Mouse (Mus musculus) myocyte (in vitro differentiated cells): Measurements from ENCODE around the gene Rpl29. TPM values are rescaled to one million over a fixed set of nuclear protein-coding genes. Genes with fewer than 3 reads are reported as not detected.
A peak's percentile ranks its signal among the peaks of the same experiment; 100 is the strongest.

Source experiments
- H3K27me3 ChIP-seq: one replicate; pipeline ENCODE4 v1.6.1; 2011; ENCODE audit not compliant: control insufficient read depth, insufficient read depth, insufficient read length
- H3K36me3 ChIP-seq: one replicate; pipeline ENCODE4 v1.6.1; 2011; ENCODE audit not compliant: control insufficient read depth, insufficient read depth
- H3K4me2 ChIP-seq: one replicate; pipeline ENCODE4 v1.6.1; 2011; ENCODE audit warnings: low read depth, control low read depth
- H3K4me3 ChIP-seq: one replicate; pipeline ENCODE4 v1.5.1; 2011; ENCODE audit warnings: mild to moderate bottlenecking, control low read depth, moderate library complexity
- H3K79me2 ChIP-seq: one replicate; pipeline ENCODE4 v1.6.1; 2011; ENCODE audit not compliant: control insufficient read depth, insufficient read depth
- H3ac ChIP-seq: one replicate; pipeline ENCODE4 v1.6.1; 2011; ENCODE audit not compliant: control insufficient read depth, insufficient read length
- CEBPB ChIP-seq: IDR thresholded peaks from 2 replicates; pipeline ENCODE4 v1.6.1; 2011; ENCODE audit warnings: mild to moderate bottlenecking, moderate library complexity; ENCODE audit not compliant: poor library complexity, insufficient read depth, severe bottlenecking
- E2F4 ChIP-seq: IDR thresholded peaks from one replicate; pipeline ENCODE4 v1.6.1; 2011; ENCODE audit warnings: mild to moderate bottlenecking, control low read depth, moderate library complexity; ENCODE audit not compliant: insufficient read depth
- MAX ChIP-seq: IDR thresholded peaks from one replicate; pipeline ENCODE4 v1.6.1; 2011; ENCODE audit warnings: low read depth, mild to moderate bottlenecking, control low read depth
- MYOD1 ChIP-seq, 3 experiments: IDR thresholded peaks; one replicate each; pipeline ENCODE4 v1.6.1; 2011; ENCODE audit warnings: control low read depth in 2 of 3, low read depth in 2 of 3, mild to moderate bottlenecking in 2 of 3, moderate library complexity in 1 of 3; ENCODE audit not compliant: insufficient read length in 2 of 3, control insufficient read depth in 1 of 3
- MYOG ChIP-seq, 3 experiments: IDR thresholded peaks; one replicate each; pipeline ENCODE4 v1.6.1; 2011; ENCODE audit warnings: control low read depth in 2 of 3, low read depth in 2 of 3, mild to moderate bottlenecking in 2 of 3; ENCODE audit not compliant: insufficient read length in 2 of 3, control insufficient read depth in 1 of 3, insufficient read depth in 1 of 3
- POLR2A ChIP-seq: IDR thresholded peaks from one replicate; pipeline ENCODE4 v1.6.1; 2011; ENCODE audit warnings: low read depth, mild to moderate bottlenecking, control low read depth, moderate library complexity; ENCODE audit not compliant: insufficient read length
- POLR2AphosphoS2 ChIP-seq: IDR thresholded peaks from one replicate; pipeline ENCODE4 v1.6.1; 2011; ENCODE audit warnings: low read depth, control low read depth; ENCODE audit not compliant: insufficient read length
- REST ChIP-seq: IDR thresholded peaks from one replicate; pipeline ENCODE4 v1.6.1; 2011; ENCODE audit warnings: mild to moderate bottlenecking, control low read depth, moderate library complexity; ENCODE audit not compliant: insufficient read depth, insufficient read length
- SRF ChIP-seq: IDR thresholded peaks from one replicate; pipeline ENCODE4 v1.6.1; 2011; ENCODE audit warnings: low read depth; ENCODE audit not compliant: control insufficient read depth, insufficient read length
- TCF12 ChIP-seq: IDR thresholded peaks from one replicate; pipeline ENCODE4 v1.6.1; 2011; ENCODE audit warnings: mild to moderate bottlenecking, control low read depth; ENCODE audit not compliant: poor library complexity, insufficient read depth, severe bottlenecking
- TCF3 ChIP-seq: IDR thresholded peaks from one replicate; pipeline ENCODE4 v1.6.1; 2011; ENCODE audit warnings: low read depth, control low read depth; ENCODE audit not compliant: insufficient read length
- USF1 ChIP-seq: IDR thresholded peaks from one replicate; pipeline ENCODE4 v1.6.1; 2011; ENCODE audit warnings: low read depth, mild to moderate bottlenecking, control low read depth, moderate library complexity
- polyA plus RNA-seq: library from polyadenylated mRNA; unstranded; fragments of >200 nt; fragmentation: generic; extraction: Trizol; gene quantifications from one replicate; pipeline ENCODE4 v1.2.1, GENCODE M21; 2012; ENCODE audit warnings: missing spikeins

Rpl29 gene
- polyA plus RNA-seq, 1 experiment, result 45.1 TPM

DNA sequence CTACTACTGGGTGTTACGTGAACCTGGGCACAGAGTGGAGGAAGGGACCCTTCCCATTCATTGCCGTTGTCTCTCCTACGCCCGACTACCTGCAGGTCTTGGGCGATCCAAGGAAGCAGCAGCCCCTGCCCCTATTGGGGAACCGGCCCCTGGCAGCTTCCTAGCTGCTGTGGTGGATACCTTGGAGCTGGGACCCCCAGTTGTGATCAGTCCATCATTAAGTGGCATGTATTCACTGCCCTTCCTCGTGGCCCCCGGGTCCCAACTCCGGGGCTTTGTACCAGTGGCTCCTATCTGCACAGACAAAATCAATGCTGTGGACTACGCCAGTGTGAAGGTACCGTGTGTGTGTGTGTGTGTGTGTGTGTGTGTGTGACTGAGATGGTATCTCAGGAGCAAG is 22.0 kb downstream of the Rpl29 start:
- H3K4me3 ChIP-seq, result no peak overlapping the region

DNA sequence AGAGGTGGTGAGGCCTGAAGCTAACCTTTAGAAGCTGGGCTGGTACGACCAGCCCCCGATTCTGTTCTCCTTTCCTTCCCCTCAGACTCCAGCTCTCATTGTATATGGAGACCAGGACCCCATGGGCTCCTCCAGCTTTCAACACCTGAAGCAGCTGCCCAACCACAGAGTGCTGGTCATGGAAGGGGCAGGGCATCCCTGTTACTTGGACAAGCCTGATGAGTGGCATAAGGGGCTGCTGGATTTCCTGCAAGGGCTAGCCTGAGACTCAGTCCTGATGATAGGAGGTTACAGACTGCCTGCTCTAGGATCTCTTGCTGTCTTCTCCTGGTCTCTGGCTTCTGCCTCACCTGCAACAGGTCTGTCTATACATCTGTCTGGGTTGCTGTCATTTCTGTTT is 22.6 kb downstream of the Rpl29 start:
- H3K36me3 ChIP-seq, result no peaks in the 10 kb centered on the region
- TF ChIP-seq REST, result no peak
- H3K4me3 ChIP-seq, result no peak overlapping the region
- no peak overlapping the region for H3K4me2 ChIP-seq
- H3K27me3 ChIP-seq, result no peaks in the 10 kb centered on the region
- H3ac ChIP-seq, result no peak overlapping the region
- H3K79me2 ChIP-seq, result peaks cover 29% of the 10 kb centered on the region

More for the DNA sequence above, 22.0 kb downstream of the Rpl29 start:
- Histone ChIP-seq H3ac (no peak overlapping the region), H3K36me3 (no peaks in the 10 kb centered on the region), H3K4me2 (peak overlapping the region; percentile 46), H3K27me3 (no peaks in the 10 kb centered on the region), H3K79me2 (peaks cover 23% of the 10 kb centered on the region)
- TF ChIP-seq USF1 (no peak), MYOD1 (IDR thresholded peaks at IDR 0.05; ENCODE audit: control insufficient read depth in 1 of 3, insufficient read length in 2 of 3, low read depth in 2 of 3) (no peak), REST (no peak), MAX (no peak), TCF12 (no peak)

DNA sequence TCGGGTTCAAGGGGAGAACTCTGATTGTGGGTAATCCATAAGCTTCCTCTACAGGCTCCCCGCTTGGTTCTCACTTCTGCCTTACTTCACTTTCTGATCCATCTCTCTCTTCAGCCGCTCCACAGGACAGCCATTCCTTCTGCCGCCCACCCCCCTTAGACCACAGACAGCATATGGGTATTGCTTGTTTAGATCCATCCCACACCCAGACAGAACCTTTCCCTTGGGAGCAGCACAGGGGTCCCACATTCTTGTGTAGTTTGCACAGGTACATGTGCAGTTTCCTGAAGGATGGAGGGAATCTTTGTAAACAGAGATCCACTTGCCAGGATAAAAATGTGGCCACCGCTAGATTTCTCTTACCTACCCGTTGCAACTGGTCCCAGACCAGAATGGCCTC is 23.1 kb downstream of the Rpl29 start:
- no peak overlapping the region for H3ac ChIP-seq

DNA sequence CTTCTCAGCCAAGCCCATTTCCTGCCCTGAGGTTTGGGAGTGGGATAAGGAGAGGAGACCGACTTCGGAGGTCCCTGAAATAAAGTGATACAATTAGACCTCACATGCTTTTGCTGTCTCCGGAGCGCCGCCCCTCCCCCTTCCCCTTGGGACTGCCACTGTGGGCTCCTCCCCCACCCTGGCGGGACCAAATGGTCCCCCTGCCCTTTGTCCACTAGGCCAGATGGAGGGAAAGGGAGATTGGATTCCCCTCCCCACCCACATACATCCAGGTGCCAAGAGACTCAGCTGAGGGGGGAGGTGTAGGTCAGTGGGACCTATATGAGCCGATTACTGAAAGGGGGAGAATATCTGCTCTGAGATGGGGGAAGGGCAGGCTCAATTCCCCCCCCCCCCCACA is 23.6 kb downstream of the Rpl29 start:
- H3K4me3 ChIP-seq, result peak overlapping the region; percentile 75
- H3K79me2 ChIP-seq, result peaks cover 39% of the 10 kb centered on the region
- H3K4me2 ChIP-seq, result peak overlapping the region; percentile 93
- H3K27me3 ChIP-seq, result no peaks in the 10 kb centered on the region
- H3K36me3 ChIP-seq, result no peaks in the 10 kb centered on the region
- H3ac ChIP-seq, result peak overlapping the region; percentile 50
- no peak for TF ChIP-seq SRF
- no peak for TF ChIP-seq TCF3
- TF ChIP-seq MYOG (IDR thresholded peaks at IDR 0.05; ENCODE audit: control insufficient read depth in 1 of 3, insufficient read depth in 1 of 3, insufficient read length in 2 of 3, low read depth in 2 of 3), result peak in 1 of 3 experiments; percentile 62
- TF ChIP-seq POLR2A, result no peak
- peak; percentile 24 for TF ChIP-seq TCF12
- TF ChIP-seq REST, result no peak
- TF ChIP-seq MAX, result no peak
- no peak for TF ChIP-seq POLR2AphosphoS2
- TF ChIP-seq MYOD1 (IDR thresholded peaks at IDR 0.05; ENCODE audit: control insufficient read depth in 1 of 3, insufficient read length in 2 of 3, low read depth in 2 of 3), result peak in 2 of 3 experiments; percentile 13 to 64
- TF ChIP-seq CEBPB, result no peak
- TF ChIP-seq E2F4, result no peak

More for the DNA sequence above, 23.1 kb downstream of the Rpl29 start:
- Histone ChIP-seq H3K36me3 (no peaks in the 10 kb centered on the region), H3K79me2 (peaks cover 34% of the 10 kb centered on the region), H3K27me3 (no peaks in the 10 kb centered on the region), H3K4me3 (peak overlapping the region; percentile 75), H3K4me2 (peak overlapping the region; percentile 93)
- no peak for TF ChIP-seq REST
- no peak for TF ChIP-seq USF1
- no peak for TF ChIP-seq TCF12
- TF ChIP-seq POLR2AphosphoS2, result no peak
- no peak for TF ChIP-seq CEBPB
- no peak for TF ChIP-seq MYOD1 (IDR thresholded peaks at IDR 0.05; ENCODE audit: control insufficient read depth in 1 of 3, insufficient read length in 2 of 3, low read depth in 2 of 3)
- no peak for TF ChIP-seq MAX
- TF ChIP-seq E2F4, result no peak
- no peak for TF ChIP-seq SRF
- no peak for TF ChIP-seq MYOG (IDR thresholded peaks at IDR 0.05; ENCODE audit: control insufficient read depth in 1 of 3, insufficient read depth in 1 of 3, insufficient read length in 2 of 3, low read depth in 2 of 3)
- no peak for TF ChIP-seq POLR2A
- no peak for TF ChIP-seq TCF3

DNA sequence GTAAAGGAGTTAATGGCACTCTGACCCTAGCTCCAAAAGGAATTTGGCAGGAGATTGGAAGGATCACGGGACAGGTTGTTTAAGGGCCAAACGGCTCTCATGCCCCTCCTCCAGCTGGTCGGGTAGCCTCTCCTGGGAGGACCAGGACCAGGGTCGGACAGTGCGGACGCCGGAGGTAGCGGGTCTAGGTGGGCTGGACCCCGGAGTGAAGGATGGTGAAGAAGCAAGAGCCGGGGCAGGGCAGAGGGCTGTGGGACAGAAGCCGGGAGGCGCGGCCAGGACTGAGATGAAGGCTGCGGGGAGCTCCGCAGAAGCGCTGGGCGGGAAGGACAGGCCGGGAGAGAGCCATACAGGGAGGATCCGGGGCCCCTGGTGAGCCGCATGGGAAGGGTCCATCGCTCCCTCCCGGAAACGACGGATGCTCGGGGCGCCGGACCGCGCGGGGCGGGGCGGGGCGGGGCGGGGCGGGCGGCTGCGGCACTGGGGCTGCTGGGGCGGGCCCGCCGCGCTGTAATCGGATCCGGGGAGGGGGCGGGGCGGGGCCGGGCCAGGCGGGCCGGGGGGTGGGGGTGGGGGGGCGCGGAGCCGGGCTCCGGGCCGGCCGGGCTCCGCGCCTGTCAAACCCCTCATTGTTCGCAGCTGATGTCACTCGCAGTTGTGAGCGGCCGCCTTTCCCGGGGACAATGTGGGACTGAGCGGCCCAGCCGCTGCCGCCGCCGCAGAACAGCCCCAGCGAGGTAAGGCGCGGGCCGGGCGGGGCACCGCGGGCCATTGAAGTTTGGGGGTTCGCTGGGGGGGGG is 24.2 kb downstream of the Rpl29 start, which contains the start of gene Pcbp4:
TSS of gene Pcbp4 (plus strand) at position 21 of the 800 bp plus-strand sequence.
- Histone ChIP-seq H3K27me3 (no peaks in the 10 kb centered on the region), H3K36me3 (no peaks in the 10 kb centered on the region), H3K4me2 (peak within 1 kb of the TSS; percentile 95), H3K79me2 (peaks cover 45% of the 10 kb centered on the region), H3ac (peak within 1 kb of the TSS; percentile 50), H3K4me3 (peak within 1 kb of the TSS; percentile 75)
- TF ChIP-seq CEBPB (no peak), TCF3 (no peak), SRF (no peak), TCF12 (no peak), POLR2A (peak; percentile 53), USF1 (no peak), REST (no peak), MAX (no peak), MYOG (IDR thresholded peaks at IDR 0.05; ENCODE audit: control insufficient read depth in 1 of 3, insufficient read depth in 1 of 3, insufficient read length in 2 of 3, low read depth in 2 of 3) (no peak), POLR2AphosphoS2 (peak; percentile 58)
